Mouse (Mus musculus) kidney, adult 2 months (tissue): ENCODE results near the gene Sh3gl3.

Source experiments
- CTCF ChIP-seq: fragments of 200-500 bp; conservative IDR thresholded peaks from 2 replicates; pipeline ENCODE4 v1.5.1; 2011; ENCODE audit warnings: low read depth, mild to moderate bottlenecking, control low read depth, low read length, moderate library complexity, mixed read lengths; ENCODE audit not compliant: insufficient read depth, insufficient read length
- POLR2A ChIP-seq: fragments of 200-500 bp; IDR thresholded peaks from one replicate; pipeline ENCODE4 v1.6.1; 2011; ENCODE audit warnings: low read depth, low read length, control low read depth

GRCm38 (mm10) chr7:82264119-82264518, 90.5 kb downstream of the Sh3gl3 start:
- TF ChIP-seq POLR2A = no peak
- TF ChIP-seq CTCF = no peak
